Mouse (Mus musculus) G1E (cell line): ENCODE results near the gene Pex13.

Source experiments
- CTCF ChIP-seq: IDR thresholded peaks from 2 replicates; pipeline ENCODE4 v1.5.1; 2012; ENCODE audit warnings: low read depth, low read length, inconsistent platforms, mixed read lengths
- GATA1 ChIP-seq: IDR thresholded peaks from 2 replicates; pipeline ENCODE4 v1.6.1; 2012; ENCODE audit warnings: borderline replicate concordance, low read length, inconsistent platforms, mixed read lengths
- GATA2 ChIP-seq: IDR thresholded peaks from 2 replicates; pipeline ENCODE4 v1.6.1; 2012; ENCODE audit warnings: low read depth, low read length, inconsistent platforms, borderline replicate concordance
- POLR2AphosphoS5 ChIP-seq: IDR thresholded peaks from 2 replicates; pipeline ENCODE4 v1.6.1; 2012; ENCODE audit warnings: low read depth, low read length, inconsistent platforms; ENCODE audit not compliant: insufficient replicate concordance
- TAL1 ChIP-seq: conservative IDR thresholded peaks from 2 replicates; pipeline ENCODE4 v1.6.1; 2012; ENCODE audit warnings: low read depth, low read length, inconsistent platforms, mixed read lengths

GRCm38 (mm10) chr11:23665798-23666501, at the start of gene Pex13:
- TF ChIP-seq CTCF (no peak), POLR2AphosphoS5 (no peak), GATA1 (no peak), TAL1 (no peak), GATA2 (no peak)
